Mouse (Mus musculus): ENCODE data around the gene Slc16a12.
"Not testable (repeated sequence)": the region's sequence is repeated elsewhere in the genome, so short reads cannot be mapped to it uniquely, and the experiment has no call there.

The Slc16a12 gene

DNA sequence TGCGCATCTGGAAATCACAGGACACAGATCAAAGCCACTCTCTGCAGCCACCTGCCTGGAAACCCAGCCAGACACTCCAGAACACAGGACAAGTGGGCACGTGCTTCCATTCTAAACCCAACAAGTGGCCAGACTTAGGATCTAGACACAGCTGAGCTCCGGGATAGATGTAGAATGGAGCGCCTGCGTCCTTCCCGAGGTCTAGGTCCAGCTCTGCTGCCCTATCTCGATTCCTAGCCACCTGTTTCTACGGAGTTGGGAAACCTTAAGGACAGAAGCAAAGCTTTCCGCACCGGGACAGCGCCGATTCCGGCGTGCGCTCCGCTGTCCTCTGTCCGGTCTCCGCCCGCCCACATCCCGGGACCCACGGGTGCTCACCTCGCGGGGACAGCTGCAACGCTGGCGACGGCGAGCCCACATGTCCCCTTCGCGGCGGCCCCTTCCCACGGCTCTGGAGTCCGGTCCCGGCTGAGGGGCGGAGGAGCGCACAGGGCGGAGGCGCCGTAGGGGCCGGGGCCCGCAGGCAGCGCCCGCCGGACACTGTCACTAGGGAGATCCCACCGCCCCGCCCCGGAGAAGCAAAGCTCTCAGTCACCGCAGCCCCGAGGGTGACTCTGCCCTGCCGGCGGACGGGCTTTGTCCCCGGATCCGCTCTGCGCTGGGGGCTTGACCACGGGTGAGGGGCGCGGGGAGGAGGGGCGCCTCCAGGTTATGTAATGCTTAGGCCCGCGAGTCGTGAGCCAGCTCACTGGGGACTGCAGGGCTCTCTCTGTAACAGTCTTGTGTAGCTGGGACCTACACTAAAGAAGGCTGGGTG is at the start of gene Slc16a12:
Gene Slc16a12, minus strand, starts transcription at position 602 of the 817 bp plus-strand sequence.
- DNase-seq (ENCODE audit: low read depth, low spot score): peak; percentile 30

DNA sequence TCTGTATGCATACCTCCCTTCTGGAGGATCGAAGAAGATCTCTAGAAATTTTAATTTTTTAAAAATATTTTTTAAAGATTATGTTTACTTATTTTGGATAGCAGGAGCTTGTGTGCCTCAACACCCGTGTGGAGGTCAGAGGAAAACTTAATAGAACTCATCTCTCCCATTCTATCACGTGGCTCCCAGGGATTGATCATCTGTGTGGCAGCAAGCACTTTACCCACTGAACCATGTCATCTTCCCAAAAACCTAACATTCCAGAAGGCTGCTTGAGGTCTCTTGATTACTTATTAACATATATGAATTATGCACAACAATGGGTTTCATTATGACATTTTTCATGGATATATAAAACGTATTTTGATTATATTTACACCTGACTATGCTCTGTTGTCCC is 49.3 kb upstream of the Slc16a12 start:
- DNase-seq (ENCODE audit: low read depth, low spot score): no peak

DNA sequence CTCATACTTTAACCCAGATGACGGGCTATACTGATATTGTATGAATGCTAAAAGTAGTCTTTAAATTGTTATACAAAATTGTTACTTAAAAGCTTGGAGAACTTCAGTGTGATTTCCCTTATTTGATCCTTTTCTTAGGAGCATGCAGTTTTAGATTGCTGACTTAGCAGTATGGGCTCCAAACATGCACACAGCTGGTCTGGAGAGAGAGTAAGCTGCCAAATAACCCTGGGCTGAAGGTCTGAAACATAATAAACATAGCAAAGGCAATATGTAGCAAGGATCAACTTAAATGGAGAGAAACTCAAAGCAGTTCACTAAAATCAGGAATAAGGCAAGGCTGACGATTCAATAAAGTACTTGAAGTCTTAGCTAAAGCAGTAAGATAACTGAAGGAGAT is 35.4 kb upstream of the Slc16a12 start:
- no peak for DNase-seq (ENCODE audit: low read depth, low spot score)

DNA sequence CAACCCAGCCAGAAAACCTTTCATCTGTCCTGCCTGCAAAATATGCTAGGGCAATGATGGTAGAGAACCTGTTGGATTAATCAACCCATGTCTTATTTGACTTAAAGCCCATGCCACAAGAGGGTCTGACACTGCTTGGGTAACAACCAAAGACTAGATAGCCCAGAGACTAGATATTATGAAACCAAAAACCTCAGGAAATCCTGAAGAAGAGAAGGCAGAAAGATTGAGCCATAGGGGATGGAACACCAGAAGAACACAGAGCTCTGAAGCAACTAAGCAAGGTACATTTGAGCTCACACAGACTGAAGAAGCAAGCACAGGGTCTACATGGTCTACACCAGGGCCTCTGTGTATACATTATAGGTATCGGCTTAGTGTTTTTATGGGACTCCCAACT is 31.9 kb upstream of the Slc16a12 start:
- DNase-seq (ENCODE audit: low read depth, low spot score): no peak

DNA sequence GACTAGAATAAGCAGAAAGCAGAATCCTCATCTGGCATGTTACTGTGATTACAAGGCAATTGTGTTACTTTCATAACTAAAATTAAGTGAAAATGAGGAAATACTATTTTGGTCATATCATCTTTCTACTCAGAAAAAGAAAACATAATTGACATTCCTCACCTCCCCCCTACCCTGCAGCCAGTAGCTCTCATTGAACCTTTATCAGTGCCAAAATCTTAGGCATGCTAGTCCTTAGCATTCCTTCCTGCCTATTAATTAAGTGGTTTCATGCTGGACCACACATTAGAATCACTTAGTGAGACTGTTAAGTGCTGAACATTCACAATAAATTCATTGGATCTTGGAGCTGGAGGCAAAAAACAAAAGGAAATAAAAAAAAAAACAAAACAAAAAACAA is 31.0 kb upstream of the Slc16a12 start:
- DNase-seq (ENCODE audit: low read depth, low spot score): no peak

DNA sequence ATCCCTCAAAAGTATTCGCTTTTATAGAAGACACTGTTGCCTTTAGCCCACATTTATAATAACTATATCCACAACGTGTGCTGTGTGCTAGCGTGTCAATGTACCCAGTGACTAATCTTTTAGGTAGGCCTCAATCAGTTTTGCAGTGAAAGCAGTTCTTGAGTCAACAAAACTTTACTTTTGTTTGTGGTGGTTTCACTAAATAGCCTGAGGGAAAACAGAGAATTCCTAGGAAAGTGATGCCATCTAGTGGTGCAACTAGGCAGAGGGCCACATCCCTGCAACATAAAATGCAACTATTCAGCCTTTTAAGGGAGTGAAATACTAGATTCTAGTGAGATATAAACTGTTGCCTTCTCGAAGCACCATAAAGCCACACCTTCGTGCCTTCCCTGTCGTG is 25.7 kb upstream of the Slc16a12 start:
- DNase-seq (ENCODE audit: low read depth, low spot score): peak; percentile 35

DNA sequence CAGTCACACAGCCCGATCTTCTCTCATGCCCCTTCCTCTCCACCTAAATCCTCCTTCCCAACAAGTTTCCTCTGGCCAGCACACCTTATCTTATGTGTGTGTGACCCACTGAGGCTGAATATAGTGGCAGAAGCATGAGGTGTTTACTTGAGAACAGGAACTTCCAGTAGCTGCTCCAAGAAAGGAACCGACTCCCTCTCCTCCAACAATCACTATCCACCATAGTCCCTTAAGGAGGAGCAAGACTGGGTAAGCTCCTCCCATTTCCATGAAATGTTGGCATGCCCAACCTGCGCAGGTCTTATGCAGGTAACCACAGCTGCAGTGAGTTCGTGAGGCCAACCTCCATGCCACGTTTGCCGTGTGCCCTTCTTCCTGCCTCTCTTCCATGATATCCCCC is 23.7 kb upstream of the Slc16a12 start:
- DNase-seq (ENCODE audit: low read depth, low spot score): no peak

DNA sequence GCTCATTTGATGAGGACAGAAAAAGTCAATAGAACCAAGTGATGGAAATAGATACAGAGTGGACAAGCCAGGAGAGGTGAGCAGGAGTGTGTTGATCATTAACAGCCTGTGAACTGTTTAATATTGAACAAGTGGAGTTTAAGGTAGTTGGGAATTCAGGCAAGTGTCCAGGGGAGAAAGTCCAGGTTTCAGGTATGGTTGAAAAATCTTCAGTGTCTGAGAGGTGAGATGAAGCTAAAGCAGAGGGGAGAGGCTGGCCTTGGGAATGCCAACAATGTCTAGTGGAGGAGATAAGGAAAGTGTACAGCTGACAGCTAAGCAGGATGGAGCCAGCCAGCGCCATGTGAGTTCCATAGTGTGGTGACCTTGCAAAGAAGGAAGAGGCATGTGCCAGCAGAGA is 11.7 kb upstream of the Slc16a12 start:
- DNase-seq (ENCODE audit: low read depth, low spot score): no peak

DNA sequence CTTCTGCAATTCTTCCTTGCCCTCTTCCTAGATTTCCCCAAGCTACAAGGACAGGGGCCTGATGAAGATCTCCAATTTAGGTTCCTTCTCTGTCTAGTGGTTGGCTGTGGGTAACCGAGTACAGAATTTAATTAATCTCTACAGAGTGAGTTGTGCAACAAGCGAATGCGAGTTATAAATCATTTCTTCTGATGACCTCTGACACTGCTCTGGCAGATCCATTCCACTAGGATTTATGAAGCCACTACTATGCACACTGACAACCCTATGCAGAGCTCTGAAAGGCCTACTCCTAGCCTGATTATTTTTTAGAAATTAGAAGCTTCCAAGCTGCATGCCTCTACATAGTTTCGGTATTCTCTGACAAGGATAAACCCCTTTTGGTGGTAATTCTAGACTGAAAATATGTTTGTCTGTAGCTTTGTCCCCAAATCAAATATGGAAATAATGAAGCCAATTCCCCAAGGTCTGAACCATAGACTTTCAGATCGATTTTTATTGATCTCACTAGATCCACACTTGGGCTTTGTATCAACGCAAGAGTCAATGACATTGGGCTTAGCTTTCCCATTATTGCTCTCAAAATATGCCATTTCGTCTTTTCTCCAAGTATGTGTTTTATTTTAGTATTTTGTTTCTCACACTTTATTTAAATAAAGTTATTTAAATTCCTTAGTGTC is 9.6 kb upstream of the Slc16a12 start:
- DNase-seq (ENCODE audit: low read depth, low spot score): no peak

DNA sequence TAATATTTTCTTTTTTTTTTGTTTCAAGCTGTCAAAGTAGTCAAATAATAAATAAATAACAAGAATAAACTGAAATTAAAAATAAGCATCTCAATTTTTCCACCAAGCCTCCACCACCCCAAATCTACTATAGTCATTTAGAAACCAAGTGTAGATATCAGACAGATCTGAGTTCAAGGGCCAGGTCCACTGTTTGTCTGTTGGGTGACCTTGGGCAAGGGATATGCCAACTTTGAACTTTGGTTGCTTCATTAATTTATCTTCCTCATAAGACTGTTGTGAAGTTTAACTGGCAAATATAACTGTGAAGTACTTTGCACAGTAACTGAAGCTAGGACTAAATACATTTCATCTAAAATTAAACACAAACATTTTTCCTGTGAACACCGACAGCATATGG is 8.6 kb upstream of the Slc16a12 start:
- DNase-seq (ENCODE audit: low read depth, low spot score): no peak

DNA sequence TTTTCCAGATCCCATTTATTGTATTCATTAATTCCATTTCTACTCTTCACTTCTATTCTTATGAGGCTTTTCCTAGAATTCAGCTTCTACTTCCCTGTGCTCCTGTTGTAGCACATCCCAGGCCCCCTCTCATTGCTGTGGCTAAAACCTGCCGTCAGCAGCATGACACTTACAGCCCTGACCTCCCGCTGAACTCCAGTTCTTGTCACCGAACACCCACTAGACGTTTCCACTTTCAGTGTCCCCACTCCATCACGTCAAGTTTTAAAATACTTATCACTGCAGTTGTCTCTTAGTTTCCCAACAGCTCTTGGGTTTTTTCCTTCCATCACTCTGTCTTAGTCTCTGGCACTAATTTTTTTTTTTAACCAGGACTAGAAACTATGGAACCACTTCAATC is 6.2 kb upstream of the Slc16a12 start:
- no peak for DNase-seq (ENCODE audit: low read depth, low spot score)

DNA sequence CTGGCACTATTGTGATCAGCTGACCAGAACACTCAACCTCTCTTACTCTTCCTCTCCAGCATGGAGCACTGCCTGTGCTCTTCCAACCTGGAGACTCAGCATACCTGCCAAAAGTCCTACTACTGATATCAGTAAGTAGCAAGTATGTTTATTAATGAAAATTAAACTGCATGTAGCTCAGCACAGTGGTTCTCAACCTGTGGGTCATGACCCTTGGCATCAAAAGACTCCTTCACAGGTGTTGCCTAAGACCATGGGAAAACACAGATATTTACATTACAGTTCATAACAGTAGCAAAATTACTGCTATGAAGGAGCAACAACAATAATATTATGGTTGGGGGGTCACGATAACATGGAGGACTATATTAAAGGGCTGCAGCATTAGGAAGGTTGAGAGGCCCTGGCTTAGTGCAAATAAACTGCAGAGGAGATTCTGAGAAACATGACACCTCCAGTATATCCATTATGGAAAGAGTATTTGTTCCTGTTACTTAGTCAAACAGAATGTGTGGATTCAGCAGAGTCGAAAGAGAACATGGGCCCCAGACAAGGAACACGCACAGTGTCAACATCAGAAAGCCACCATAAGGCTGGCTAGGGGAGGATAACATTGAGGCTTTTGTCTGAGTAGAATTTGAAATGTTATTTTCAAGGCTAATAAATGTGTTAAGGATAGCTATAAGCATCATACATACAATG is 5.5 kb upstream of the Slc16a12 start:
- no peak for DNase-seq (ENCODE audit: low read depth, low spot score)

DNA sequence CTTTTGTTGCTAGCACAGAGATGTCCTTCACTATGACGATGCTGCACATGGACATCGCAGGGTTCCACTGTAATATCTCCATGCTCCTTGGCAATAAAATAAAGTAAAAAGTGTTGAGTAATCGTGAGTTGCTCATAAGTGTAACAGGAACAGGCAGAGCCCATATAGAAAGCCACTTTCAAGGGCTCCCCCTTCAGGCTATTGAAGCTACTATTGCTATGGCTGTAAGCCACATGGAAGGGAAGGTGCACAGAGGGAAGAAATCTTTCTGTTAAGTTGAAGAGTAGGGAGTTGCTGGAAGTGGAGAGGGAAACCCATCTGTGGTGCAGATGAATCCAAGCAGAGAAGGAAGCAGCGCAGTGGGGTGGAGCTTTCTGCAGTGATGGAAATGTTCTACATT is 4.1 kb upstream of the Slc16a12 start:
- no peak for DNase-seq (ENCODE audit: low read depth, low spot score)

DNA sequence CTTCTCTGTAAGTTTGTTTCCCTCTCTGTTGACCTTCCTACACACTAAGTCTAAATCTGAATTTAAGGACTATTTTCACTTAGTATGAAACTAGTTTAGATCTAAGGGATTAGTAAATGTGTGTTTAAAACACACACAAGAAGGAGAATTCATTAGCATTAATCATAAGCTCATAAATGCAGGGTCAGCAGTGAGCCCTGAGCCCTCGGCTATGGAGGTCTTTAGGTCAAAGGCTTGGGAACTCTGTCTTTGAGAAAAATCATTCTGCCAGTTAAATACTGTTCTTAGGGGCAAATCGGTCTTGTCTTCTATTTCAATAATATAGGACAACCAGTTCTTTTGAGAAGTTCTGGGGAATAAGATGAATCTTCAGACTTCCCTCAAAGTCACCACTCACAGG is 1.9 kb upstream of the Slc16a12 start:
- DNase-seq (ENCODE audit: low read depth, low spot score): no peak

DNA sequence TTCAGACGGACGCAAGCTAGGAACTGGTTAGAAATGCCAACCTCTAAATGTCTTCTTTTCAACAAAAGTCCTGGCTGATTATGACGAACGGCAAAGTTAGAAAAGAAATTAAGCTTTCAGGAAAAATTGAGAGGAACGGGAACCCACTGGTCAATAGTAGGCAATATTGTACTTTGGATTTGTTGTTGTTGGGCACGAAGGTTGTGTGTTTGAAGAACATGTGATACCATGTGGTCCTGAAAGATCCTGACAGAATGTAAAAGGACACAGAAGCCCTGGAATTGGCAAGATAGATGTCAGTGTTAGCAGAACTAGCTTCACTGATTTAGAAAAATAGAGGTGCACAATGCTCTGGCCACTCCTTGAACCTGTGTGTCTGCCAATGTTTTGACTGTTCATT is 880 bp upstream of the Slc16a12 start:
- DNase-seq (ENCODE audit: low read depth, low spot score): not testable (repeated sequence)

DNA sequence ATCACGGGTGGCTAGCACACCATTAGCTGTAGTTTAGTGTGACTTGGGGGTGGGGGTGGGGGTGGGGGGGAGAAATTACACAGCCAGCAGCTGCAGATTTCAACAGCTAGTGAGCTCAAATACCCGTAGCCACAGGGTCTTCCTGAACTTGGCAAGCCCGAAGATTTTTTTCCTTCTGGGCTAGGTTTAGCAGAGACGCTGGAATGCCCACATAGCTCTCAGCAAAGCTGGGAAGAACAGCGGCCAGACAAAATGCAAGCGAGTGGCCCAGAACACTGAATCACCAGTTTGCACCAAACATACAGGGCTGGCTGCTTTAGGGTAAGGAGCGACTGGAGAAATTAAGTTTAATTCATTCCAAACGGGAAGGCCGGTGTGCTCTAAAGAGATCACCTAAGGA is 888 bp downstream of the Slc16a12 start:
- no peak for DNase-seq (ENCODE audit: low read depth, low spot score)

DNA sequence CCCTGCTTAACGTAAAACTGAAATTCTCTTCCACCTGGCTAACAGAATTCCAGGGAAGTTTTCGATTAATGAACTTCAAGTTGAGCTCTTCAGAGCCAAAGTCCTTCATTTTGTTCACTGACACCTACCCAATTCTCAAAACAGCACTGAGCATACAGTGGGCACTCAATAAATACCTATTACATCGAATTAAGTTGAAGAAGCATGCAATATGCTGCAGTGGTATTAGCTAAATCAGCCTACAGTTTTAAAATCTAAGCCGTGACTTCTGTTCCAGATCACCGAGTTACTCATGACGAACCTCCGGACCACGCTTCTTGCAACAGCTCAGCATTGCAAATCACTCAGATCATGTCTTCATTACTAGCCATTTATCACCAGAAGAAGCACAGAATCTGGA is 2.1 kb downstream of the Slc16a12 start:
- no peak for DNase-seq (ENCODE audit: low read depth, low spot score)

DNA sequence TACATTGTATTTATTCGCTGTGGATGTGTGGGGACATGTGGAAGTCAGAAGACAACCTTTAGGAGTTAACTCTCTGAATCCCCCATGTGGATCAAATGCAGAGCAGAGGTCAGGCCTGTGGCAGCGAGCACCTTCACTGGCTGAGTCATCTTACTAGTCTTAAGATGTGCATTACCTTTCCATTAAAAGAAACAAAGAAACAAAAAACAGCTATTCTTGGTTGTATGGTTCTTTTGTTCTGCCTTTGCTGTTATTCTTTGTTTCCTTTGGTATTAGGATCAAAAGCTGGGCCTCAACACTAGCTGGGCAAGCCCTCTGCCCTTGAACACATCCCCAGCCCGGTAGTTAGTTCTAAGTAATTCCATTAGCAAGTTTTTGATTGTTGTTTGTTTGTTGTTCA is 9.2 kb downstream of the Slc16a12 start:
- DNase-seq (ENCODE audit: low read depth, low spot score): no peak

DNA sequence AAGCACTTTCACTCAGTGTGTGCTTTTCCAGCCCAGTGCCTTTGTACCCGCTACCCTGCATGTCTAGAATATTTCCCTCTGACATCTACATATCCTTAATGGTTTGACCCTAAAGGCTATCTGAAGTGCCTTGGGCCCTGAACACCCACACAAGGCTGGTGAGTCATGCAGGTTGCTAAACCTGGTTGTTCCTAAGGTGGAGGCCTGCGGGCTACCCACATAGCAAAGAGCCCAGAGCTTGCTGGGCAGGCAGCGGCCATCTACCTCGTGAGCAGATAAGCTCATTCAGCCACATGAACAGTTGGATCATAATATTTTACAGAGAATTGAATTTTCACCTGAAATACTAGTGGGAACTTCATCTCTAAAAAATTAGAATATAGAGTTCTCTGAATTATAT is 11.2 kb downstream of the Slc16a12 start:
- no peak for DNase-seq (ENCODE audit: low read depth, low spot score)

DNA sequence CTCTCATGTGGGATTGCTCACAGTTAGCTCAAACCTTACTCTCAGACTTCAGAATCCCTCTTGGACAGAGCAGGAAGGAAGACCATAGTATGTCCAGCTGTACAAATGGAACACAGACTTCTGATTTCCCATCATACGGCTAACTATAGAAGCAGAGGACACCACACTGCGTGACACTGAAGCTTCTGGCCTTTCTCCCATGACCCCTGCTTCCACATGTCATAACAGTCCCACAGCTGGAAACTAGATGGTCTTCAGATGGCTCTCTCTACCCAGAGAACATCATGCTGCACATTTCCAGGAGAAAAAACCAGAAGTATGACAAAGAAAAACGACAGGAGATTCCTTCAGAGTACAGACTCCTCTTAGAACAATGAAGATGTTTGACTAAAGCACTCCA is 14.1 kb downstream of the Slc16a12 start:
- no peak for DNase-seq (ENCODE audit: low read depth, low spot score)

DNA sequence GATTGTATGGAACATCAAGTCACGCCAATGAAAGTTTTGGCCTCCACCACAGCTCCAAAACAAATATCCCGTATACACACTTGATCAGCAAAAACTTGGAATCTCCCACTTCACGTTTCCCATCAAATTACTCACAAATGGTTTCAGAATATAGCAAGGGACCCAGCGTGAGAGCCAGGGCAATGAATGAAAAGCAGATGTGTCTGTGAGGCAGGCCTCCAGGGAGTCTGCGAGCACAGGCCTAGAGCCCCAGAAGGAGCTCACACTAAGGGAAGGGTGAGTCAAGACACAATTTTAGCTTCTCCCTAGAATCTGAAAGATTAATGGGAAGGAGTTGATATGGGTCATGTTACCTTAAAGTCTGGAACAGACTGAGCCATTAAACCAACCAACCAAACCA is 15.7 kb downstream of the Slc16a12 start:
- no peak for DNase-seq (ENCODE audit: low read depth, low spot score)

DNA sequence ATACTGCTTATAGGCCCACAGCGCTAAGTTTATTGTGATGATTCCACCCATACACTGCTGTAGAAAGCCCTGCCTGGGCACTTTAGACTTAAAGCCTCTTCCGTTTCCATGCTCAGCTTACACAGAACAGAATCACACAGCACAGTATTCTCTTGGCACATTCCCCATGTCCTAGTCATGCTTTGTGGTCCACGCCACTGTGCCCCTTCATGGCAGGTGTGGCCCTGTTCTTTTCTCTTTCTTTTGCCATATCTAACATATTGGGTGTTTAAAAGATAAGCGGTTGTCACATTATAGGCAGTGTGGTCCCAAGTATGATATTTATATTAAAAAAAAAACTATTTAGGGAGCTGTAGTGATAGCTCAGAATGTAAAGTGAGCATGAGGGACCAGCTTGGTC is 16.5 kb downstream of the Slc16a12 start:
- DNase-seq (ENCODE audit: low read depth, low spot score): no peak

DNA sequence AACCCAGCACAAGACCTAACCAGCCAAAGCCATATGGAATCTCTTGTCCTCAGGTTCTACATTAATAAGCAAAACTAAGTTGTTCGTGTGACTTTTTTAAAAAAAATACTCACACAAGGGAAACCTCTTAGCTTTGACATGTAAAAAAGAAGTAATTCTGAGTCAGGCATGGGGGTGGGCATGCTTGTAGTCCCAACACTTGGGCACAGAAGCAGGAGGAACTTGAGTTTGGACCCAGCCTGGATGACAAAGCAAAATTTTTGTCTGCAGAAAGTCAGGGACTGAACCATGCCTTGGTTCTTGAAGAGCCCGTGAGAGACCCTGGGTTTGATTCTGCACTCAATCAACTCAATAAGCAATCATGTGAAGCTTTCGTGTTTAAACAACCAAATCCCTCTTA is 17.6 kb downstream of the Slc16a12 start:
- DNase-seq (ENCODE audit: low read depth, low spot score): no peak

Data from embryo, embryonic 11.5 days (tissue).